Mouse (Mus musculus): ENCODE results near the gene Gas2l3. TPM values are rescaled to one million over a fixed set of nuclear protein-coding genes. Genes with fewer than 3 reads are reported as not detected.

Gene Gas2l3
- polyA plus RNA-seq, 1 experiment from 2014 or later, result 6.4 TPM

GRCm38 (mm10) chr10:89483812-89484602 lies 40.2 kb upstream of the Gas2l3 start:
- Histone ChIP-seq H3K4me1 (replicated peaks; ENCODE audit: control insufficient read depth, insufficient read depth) (no peaks in the 10 kb centered on the region), H3K36me3 (ENCODE audit: control insufficient read depth, insufficient read depth, low read length) (no peaks in the 10 kb centered on the region), H3K9ac (ENCODE audit: low read length) (no peak overlapping the region), H3K27ac (replicated peaks) (no peak overlapping the region), H3K27me3 (ENCODE audit: control insufficient read depth, insufficient read depth, low read length) (no peaks in the 10 kb centered on the region), H3K9me3 (ENCODE audit: control insufficient read depth, low read length) (no peaks in the 10 kb centered on the region), H3K4me2 (replicated peaks; ENCODE audit: low read depth) (no peak overlapping the region), H3K4me3 (ENCODE audit: low read depth, low read length) (no peak overlapping the region)
- 62% methylated on average over 18 of the region's 18 CpGs for WGBS
- no peak for TF ChIP-seq EP300 (optimal IDR thresholded peaks at IDR 0.05)
- TF ChIP-seq CTCF (IDR thresholded peaks at IDR 0.05; ENCODE audit: low read depth), result no peak
- DNase-seq (ENCODE audit: low spot score) (peak; percentile 48), ATAC-seq (ENCODE audit: low FRiP score, low TSS enrichment) (peak; percentile 90)

GRCm38 (mm10) chr10:89483113-89483512 lies 39.3 kb upstream of the Gas2l3 start:
- TF ChIP-seq CTCF (IDR thresholded peaks at IDR 0.05; ENCODE audit: low read depth), result no peak
- no peak overlapping the region for H3K4me2 ChIP-seq (replicated peaks; ENCODE audit: low read depth)
- WGBS, result 86% methylated on average over 14 of the region's 14 CpGs

GRCm38 (mm10) chr10:89482142-89482681 lies 38.4 kb upstream of the Gas2l3 start:
- H3K9ac ChIP-seq (ENCODE audit: low read length), result no peak overlapping the region
- no peak overlapping the region for H3K4me2 ChIP-seq (replicated peaks; ENCODE audit: low read depth)
- TF ChIP-seq CTCF (IDR thresholded peaks at IDR 0.05; ENCODE audit: low read depth) (no peak), EP300 (optimal IDR thresholded peaks at IDR 0.05) (no peak)
- no peaks in the 10 kb centered on the region for H3K36me3 ChIP-seq (ENCODE audit: control insufficient read depth, insufficient read depth, low read length)
- no peak overlapping the region for H3K4me3 ChIP-seq (ENCODE audit: low read depth, low read length)
- H3K4me1 ChIP-seq (replicated peaks; ENCODE audit: control insufficient read depth, insufficient read depth), result no peaks in the 10 kb centered on the region
- H3K27ac ChIP-seq (replicated peaks), result no peak overlapping the region
- DNase-seq (ENCODE audit: low spot score), result peak; percentile 13
- no peaks in the 10 kb centered on the region for H3K27me3 ChIP-seq (ENCODE audit: control insufficient read depth, insufficient read depth, low read length)
- 54% methylated on average over 10 of the region's 10 CpGs for WGBS
- no peaks in the 10 kb centered on the region for H3K9me3 ChIP-seq (ENCODE audit: control insufficient read depth, low read length)
- no peak for ATAC-seq (ENCODE audit: low FRiP score, low TSS enrichment)

More at GRCm38 (mm10) chr10:89483113-89483512, 39.3 kb upstream of the Gas2l3 start:
- Histone ChIP-seq H3K27me3 (ENCODE audit: control insufficient read depth, insufficient read depth, low read length) (no peaks in the 10 kb centered on the region), H3K4me3 (ENCODE audit: low read depth, low read length) (no peak overlapping the region), H3K27ac (replicated peaks) (no peak overlapping the region), H3K4me1 (replicated peaks; ENCODE audit: control insufficient read depth, insufficient read depth) (no peaks in the 10 kb centered on the region), H3K36me3 (ENCODE audit: control insufficient read depth, insufficient read depth, low read length) (no peaks in the 10 kb centered on the region), H3K9me3 (ENCODE audit: control insufficient read depth, low read length) (no peaks in the 10 kb centered on the region), H3K9ac (ENCODE audit: low read length) (no peak overlapping the region)
- ATAC-seq (ENCODE audit: low FRiP score, low TSS enrichment) (no peak), DNase-seq (ENCODE audit: low spot score) (no peak)

DNA sequence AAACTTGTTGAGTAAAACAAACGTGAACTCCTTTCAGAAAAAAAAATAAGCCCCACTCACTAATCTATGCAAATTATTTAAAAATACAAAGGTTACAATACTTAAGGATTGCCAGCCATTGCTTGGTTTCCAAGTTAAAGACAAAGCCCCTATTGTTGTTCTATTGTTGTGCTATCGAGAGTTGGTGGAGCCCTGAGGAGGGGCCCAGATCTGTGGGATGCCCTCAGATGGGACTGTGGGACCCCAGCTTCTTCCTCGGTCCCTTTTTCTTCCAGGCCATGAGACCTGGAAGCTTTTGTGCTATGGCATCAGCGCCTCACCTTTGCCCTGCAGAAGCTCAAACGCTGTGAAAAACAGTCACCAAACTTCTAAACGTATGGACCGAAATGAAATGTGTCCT lies 37.9 kb upstream of the Gas2l3 start:
- Histone ChIP-seq H3K27ac (replicated peaks) (no peak overlapping the region), H3K9ac (ENCODE audit: low read length) (no peak overlapping the region), H3K4me3 (ENCODE audit: low read depth, low read length) (no peak overlapping the region), H3K4me2 (replicated peaks; ENCODE audit: low read depth) (no peak overlapping the region), H3K9me3 (ENCODE audit: control insufficient read depth, low read length) (no peaks in the 10 kb centered on the region), H3K36me3 (ENCODE audit: control insufficient read depth, insufficient read depth, low read length) (no peaks in the 10 kb centered on the region), H3K4me1 (replicated peaks; ENCODE audit: control insufficient read depth, insufficient read depth) (no peaks in the 10 kb centered on the region), H3K27me3 (ENCODE audit: control insufficient read depth, insufficient read depth, low read length) (no peaks in the 10 kb centered on the region)
- 53% methylated on average over 7 of the region's 7 CpGs for WGBS
- TF ChIP-seq EP300 (optimal IDR thresholded peaks at IDR 0.05) (no peak), CTCF (IDR thresholded peaks at IDR 0.05; ENCODE audit: low read depth) (no peak)
- ATAC-seq (ENCODE audit: low FRiP score, low TSS enrichment) (no peak), DNase-seq (ENCODE audit: low spot score) (no peak)

GRCm38 (mm10) chr10:89478766-89479165 lies 35.0 kb upstream of the Gas2l3 start:
- no peak overlapping the region for H3K9ac ChIP-seq (ENCODE audit: low read length)
- H3K36me3 ChIP-seq (ENCODE audit: control insufficient read depth, insufficient read depth, low read length), result no peaks in the 10 kb centered on the region
- H3K4me1 ChIP-seq (replicated peaks; ENCODE audit: control insufficient read depth, insufficient read depth), result no peaks in the 10 kb centered on the region
- H3K4me2 ChIP-seq (replicated peaks; ENCODE audit: low read depth), result no peak overlapping the region
- WGBS, result 86% methylated on average over 8 of the region's 8 CpGs
- DNase-seq (ENCODE audit: low spot score) (no peak), ATAC-seq (ENCODE audit: low FRiP score, low TSS enrichment) (no peak)
- H3K9me3 ChIP-seq (ENCODE audit: control insufficient read depth, low read length), result no peaks in the 10 kb centered on the region
- H3K27ac ChIP-seq (replicated peaks), result no peak overlapping the region
- H3K4me3 ChIP-seq (ENCODE audit: low read depth, low read length), result no peak overlapping the region
- TF ChIP-seq CTCF (IDR thresholded peaks at IDR 0.05; ENCODE audit: low read depth), result no peak
- TF ChIP-seq EP300 (optimal IDR thresholded peaks at IDR 0.05), result no peak
- no peaks in the 10 kb centered on the region for H3K27me3 ChIP-seq (ENCODE audit: control insufficient read depth, insufficient read depth, low read length)
